Mouse (Mus musculus): Measurements from ENCODE around the gene Robo3.
A peak's percentile ranks its signal among the peaks of the same experiment; 100 is the strongest.

Robo3 gene

DNA sequence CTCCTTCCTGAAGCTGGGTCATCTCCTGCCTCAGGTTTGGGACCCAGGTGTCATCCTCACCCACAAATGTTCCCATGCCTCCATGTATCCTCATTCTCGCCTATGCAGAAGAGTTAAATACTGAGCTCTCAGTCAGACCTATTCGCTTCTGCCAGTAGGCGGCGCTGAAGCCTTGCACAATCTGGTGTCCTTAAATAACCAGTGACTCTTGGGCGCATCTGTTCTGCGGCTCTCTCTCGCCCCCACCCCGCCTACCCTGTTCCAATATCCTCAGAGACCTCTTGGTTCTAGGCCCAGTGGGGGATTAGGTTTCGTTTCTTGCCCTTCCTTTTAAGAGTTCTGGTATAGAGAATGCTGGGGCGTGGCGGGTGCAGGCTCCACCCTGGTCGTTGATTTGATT is 2.5 kb downstream of the Robo3 start:
- DNase-seq (ENCODE audit: low read depth, low spot score): peak; percentile 93

DNA sequence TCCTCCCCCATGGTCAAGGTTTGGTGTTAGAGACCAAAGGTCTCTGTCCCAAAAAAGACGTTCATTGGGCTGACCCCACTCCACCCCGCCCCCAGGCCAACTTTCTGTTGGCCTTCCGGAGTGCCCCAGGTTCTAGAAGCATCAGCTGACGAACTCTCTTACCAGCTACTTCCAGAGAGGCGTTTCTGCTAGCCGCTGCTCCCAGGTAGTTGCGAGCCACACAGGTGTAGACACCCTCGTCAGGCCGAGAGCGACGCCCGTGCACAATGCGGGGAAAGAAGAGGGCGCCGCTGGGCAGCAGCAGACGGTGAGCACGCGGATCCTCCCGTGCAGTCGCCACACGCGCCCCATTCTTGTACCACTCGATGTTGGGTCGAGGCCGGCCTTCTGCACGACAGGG is 3.7 kb downstream of the Robo3 start:
- peak; percentile 18 for DNase-seq (ENCODE audit: low read depth, low spot score)

DNA sequence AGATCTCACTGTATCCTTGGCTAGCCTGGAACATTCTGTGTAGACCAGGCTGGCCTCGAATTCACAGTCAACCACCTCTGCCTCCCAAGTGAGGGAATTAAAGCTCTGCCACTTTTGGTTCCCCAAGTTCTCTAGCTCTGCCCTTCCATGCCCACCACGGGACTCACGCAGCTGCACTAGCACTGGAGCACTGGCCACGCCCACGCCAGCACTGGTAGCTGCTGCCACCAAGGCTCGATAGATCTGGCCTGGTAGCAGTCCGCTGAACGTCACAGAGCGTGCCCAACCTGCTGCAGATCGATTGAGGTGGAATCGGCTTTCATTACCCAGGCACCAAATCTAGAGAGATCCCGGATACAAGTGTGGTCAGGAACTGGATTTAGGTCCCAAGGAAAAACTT is 11.8 kb downstream of the Robo3 start:
- DNase-seq (ENCODE audit: low read depth, low spot score): peak; percentile 40

DNA sequence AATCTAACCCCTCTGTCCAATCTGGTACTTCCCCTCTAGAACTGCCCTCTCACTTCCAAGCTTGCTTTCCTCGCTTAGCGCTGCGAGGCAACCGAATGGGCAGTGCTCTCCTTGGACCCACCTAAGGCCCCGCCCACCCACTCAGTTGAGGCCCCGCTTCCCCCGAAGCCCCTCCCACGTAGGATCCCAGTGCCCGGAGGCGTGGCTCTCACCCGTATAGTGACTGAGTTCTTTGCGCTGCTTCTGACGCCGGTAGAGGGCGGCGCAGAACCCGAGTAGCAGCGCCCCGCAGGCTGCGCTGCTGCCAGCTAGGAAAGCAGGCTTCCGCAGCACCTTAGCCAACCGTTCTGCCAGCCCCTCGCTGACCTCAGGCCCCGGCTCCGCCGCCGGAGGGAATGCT is 12.4 kb downstream of the Robo3 start:
- peak; percentile 98 for DNase-seq (ENCODE audit: low read depth, low spot score)

DNA sequence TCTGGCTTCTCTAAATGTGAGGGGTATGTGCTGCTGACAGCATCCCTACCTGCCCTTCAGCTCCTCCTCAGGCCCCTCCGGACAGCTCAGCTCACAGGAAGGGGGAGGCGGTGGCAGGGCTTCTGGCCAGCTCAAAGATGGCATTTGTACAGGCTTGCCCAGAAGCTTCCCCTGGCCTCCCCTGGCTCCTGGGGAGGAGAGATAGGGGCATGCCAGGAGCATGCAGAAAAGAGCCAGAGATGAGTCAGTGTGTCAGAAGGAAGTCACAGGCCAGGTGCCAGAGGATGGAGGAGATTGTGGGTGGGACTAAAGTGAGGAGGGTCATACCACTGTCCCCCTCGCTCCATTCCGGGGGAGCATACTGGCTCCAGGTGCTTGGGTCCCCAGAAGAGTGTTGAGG is 14.3 kb downstream of the Robo3 start:
- DNase-seq (ENCODE audit: low read depth, low spot score): no peak

DNA sequence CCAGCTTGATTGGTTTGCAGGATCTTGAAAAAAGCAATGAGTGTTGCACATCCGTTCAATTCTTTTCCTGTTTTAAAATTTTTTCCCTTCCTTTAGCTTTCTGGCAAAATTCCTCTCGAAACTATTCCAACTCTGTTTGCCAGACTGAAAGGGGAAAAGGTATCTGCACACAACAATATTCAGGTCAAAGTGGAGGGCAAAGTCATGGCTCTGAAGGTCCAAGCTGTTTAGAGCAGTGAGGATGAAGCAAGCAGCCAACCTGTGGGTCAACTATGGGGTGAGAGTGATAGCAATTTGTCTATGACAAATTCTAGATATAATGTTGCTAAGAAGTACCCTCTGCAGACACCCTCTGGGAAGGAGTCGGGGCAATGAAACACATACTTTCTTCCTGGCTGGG is 18.4 kb downstream of the Robo3 start:
- DNase-seq (ENCODE audit: low read depth, low spot score): no peak

DNA sequence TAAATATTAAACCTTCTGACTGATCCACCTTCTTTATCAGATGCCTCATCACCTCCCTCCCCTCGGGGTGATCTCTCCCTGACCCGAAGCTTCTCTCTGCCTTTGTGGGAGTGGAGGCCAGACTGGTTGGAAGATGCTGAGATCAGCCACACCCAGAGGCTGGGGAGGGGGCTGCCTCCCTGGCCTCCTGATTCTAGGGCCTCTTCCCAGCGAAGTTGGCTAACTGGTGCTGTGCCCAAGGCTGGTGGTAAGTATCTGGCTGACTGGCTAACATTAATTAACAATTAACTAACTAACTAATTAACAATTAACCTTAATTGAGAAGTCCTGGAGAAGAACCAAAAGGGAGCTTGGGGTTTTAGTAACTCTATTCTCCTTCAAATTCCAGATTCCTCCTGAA is 20.1 kb downstream of the Robo3 start:
- no peak for DNase-seq (ENCODE audit: low read depth, low spot score)

DNA sequence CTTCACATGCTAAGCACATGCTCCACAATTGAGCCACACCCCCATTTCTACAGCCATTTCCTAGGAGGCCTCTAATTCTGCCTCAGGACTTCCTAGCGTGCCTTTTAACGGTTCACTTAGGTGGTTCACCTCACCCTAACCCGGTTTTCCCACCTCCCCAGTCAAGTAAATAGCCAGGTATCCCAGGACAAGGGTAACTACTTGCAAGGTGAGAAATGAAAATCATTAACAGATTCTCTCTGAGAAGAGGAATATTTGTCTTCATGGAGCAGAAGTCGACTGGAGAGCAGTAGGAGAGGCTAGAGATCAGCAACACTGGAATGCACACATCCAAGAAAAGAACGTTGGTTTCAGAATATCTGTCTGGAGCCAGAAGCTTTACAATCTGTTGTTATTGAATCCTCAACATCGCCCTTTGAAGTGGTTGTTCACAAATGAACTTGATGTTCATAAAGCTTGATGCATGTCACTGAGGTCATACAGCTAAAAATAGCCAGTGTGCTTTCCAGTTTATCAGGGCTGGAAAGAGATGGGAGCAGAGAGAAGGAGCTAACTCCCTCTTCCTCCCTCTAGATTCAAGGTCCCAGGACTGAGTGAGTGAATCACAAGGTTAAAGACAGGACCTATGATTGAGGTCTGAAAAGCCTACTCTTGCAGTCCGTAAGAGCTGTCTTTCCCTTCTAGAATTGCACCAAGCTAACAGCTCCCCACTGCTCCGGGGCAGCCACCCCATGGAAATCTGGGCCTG is 23.2 kb downstream of the Robo3 start:
- no peak for DNase-seq (ENCODE audit: low read depth, low spot score)

DNA sequence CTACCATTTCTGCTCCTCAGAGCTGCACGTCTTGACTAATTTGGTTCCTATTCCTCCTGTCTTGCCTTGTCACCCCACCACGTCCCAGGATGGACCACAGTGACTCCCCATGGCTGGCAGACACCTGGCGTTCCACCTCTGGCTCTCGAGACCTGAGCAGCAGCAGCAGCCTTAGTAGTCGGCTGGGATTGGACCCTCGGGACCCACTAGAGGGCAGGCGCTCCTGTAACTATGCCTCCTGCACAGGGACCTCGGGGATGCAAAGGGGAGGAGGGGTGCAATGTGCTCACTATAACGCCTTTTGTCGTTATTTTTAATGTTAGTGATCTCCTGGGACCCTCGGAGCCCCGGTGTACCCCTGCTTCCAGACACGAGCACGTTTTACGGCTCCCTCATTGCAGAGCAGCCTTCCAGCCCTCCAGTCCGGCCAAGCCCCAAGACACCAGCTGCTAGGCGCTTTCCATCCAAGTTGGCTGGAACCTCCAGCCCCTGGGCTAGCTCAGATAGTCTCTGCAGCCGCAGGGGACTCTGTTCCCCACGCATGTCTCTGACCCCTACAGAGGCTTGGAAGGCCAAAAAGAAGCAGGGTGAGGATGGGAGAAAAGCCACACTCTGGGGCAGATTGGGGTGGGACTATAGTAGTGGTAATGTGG is 25.1 kb downstream of the Robo3 start:
- peak; percentile 56 for DNase-seq (ENCODE audit: low read depth, low spot score)

DNA sequence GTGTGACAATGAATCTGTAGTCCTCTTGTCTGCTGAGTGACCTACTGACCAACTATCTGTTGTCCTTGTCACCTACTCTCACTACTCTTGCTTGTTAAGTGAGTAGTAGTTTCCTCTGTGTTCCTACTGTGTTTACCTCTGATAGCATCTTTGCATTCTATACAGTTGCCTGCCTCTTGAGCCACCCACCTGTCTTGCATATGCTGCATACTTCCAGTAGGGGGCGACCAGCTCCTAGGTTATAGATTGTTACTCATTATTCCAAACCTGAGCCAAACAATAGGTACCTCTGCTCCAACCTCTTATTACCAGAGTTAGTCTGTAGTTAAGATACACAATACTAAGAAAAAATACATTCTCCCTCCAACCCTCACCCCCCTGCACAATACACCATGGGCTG is 26.7 kb downstream of the Robo3 start:
- peak; percentile 70 for DNase-seq (ENCODE audit: low read depth, low spot score)

DNA sequence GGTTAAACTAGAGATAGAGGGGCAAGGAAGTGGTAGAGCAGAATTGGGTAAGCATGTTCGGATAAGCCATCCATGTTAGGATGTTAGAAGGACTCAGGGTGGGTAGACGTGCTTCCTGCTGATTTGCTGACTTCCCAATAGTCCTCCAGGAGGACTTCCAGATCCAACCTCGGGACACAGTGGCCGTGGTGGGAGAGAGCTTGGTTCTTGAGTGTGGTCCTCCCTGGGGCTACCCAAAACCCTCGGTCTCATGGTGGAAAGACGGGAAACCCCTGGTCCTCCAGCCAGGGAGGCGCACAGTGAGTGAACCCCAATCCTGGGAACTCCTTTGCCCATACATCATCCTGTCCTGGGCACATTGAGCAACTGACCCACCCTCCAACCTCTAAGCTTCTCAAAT is 30.0 kb downstream of the Robo3 start:
- DNase-seq (ENCODE audit: low read depth, low spot score): no peak

DNA sequence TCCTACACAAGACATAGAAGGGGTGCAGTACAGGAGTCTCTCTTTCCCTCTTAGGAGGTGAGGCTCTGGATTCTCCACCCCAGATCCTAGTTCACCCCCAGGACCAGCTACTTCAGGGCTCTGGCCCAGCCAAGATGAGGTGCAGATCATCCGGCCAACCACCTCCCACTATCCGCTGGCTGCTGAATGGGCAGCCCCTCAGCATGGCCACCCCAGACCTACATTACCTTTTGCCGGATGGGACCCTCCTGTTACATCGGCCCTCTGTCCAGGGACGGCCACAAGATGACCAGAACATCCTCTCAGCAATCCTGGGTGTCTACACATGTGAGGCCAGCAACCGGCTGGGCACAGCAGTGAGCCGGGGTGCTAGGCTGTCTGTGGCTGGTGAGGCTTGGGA is 30.5 kb downstream of the Robo3 start:
- DNase-seq (ENCODE audit: low read depth, low spot score): no peak

DNA sequence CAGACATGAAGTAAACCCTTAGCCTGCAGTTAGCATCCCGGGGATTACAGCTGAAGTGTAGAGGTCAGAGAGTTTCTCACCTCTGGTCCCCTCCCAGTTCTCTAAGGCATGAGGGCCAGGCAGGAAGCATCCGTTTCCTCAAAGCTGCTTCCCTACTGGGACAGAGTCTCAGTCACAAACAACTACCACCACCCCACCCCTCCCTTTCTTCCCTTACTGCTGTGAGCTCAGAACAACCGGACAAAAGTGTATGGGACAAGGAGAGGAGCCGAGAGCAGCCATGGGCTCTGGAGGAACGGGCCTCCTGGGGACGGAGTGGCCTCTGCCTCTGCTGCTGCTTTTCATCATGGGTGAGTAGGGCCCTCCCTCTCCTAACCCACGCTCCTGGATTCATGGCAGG is 31.2 kb downstream of the Robo3 start, which contains the start of gene Robo4:
Gene Robo4, plus strand, starts transcription at position 96 of the 400 bp plus-strand sequence.
- peak; percentile 75 for DNase-seq (ENCODE audit: low read depth, low spot score)

DNA sequence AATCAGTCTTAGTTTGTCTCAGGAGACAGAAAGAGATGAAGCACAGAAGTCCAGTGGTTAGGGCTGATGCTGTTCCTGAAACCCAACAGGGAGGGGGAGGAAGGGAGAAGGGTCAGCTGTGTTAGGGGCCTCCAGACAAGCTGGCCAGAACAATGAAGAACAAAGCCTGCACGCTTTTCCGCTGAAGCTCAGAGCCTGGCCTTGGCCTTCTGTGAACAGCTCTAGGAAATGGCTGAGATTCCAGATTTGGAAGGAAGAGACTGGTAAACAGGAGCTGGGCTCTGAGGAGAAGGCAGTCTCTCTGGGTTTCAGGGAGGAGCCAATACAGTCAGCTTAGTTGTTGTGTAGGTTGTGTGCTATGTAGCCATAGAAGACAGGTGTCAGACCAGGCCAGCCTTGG is 32.5 kb downstream of the Robo3 start:
- DNase-seq (ENCODE audit: low read depth, low spot score): no peak

DNA sequence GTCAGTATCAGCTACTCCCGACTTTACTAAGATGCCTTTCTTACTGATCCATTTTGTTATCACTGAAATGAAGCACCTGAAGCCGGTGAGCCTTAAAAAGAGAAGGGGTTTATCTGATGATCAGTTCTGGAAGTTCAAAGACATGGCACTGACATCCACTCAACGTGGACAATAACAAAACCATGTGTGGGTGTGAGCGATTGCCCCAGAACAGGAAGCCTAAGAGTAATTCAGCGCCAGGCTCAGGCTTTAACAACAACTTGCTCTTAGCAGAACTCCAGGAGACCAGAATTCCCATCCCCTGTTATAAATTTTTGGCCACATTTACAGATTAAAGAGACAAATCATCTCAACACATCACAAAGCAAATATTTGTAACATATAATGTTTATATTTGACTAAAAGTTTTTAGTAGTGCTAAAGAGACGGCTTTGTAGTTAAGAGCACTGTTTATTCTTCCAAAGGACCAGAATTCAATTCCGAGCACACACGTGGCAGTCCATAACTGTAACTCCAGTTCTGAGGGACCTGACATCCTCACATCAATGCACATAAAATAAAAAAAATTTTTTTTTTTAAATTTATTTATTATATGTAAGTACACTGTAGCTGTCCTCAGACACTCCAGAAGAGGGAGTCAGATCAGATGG is 39.4 kb downstream of the Robo3 start:
- DNase-seq (ENCODE audit: low read depth, low spot score): no peak

DNA sequence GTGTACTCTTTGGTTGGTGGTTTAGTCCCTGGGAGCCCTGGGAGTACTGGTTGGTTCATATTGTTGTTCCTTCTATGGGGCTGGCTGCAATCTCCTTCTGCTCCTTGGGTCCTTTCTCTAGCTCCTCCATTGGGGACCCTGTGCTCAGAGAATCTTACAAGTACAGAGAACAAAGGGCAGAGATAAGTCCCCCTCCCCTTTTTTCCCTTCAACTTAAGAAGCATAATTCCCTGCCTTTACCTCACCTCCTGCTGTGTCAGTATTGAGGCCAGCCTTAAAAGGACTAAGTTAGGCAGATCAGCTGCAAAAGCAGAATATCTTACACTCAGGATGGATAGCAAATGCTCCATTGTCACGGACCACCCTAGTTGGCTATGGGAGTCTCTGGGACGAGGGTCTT is 41.0 kb downstream of the Robo3 start:
- no peak for DNase-seq (ENCODE audit: low read depth, low spot score)

DNA sequence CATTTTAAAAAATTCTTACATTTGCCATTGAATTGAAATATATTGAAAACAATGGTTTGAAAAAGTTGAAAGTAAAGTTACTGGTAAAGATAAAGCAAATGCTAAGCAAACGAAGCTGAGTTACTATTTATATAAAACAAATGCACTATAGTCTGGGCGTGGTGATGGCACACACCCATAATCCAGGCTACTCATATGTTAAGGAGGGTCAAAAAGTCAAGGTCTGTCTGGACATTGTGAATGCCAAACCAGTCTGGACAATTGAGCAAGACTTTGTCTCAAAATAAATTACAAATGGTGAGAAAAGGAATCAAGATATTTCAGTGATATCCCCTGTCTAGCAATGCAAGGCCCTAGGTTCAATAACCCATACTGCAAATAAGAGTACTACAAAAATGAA is 42.2 kb downstream of the Robo3 start:
- peak; percentile 44 for DNase-seq (ENCODE audit: low read depth, low spot score)

DNA sequence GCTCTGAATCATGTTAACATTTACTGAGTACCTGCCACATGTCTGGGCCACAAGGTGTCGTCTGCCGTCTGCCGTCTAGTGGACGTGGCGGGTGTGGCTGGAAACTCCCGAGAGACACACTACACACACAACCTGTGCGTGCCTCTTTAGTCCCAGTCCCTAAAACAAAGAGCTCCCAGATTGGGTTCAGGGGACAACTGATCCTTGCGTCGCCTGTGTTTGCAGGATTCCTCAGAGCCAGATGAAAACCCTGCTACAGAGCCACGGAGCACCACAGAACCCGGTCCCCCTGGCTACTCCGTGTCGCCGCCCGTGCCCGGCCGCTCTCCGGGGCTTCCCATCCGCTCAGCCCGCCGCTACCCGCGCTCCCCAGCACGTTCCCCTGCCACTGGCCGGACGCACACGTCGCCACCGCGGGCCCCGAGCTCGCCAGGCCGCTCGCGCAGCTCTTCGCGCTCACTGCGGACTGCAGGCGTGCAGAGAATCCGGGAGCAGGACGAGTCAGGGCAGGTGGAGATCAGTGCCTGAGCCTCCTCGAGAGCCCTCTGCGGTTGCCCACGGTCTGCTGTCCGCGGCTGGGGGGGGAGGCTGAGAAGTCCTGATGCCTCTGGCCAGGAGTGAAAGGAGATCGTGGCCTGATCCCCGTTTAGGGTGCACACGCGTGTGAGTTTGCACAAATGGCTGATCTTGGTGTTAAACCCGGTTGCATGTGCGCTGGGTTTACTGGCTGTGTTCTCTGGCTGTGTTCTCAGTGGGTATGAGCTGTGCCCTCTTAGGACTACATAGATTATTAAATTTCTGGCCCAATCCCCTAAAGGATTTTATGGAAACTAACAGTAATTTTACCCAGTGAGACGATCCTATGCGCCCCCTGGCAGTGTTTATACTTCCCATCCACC is 48.5 kb downstream of the Robo3 start:
- DNase-seq (ENCODE audit: low read depth, low spot score): peak; percentile 74

DNA sequence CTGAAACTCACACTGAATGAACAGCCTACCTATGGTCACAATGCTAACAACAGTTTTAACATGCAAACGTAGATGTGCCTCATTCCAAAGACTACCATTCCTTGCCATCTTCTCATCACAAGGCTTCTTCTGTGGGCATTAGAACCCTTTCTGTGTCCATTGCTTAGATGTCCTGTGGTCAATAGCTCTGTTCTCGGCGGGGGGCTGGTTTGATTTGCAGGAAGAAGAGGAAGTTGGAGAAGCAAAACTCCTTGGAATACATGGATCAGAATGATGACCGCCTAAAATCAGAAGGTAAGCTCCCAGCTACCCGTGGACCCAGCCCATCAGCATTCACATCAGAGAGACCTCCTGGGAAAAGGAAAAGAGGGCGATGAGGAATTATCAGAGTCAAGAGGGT is 49.9 kb downstream of the Robo3 start:
- DNase-seq (ENCODE audit: low read depth, low spot score): no peak

DNA sequence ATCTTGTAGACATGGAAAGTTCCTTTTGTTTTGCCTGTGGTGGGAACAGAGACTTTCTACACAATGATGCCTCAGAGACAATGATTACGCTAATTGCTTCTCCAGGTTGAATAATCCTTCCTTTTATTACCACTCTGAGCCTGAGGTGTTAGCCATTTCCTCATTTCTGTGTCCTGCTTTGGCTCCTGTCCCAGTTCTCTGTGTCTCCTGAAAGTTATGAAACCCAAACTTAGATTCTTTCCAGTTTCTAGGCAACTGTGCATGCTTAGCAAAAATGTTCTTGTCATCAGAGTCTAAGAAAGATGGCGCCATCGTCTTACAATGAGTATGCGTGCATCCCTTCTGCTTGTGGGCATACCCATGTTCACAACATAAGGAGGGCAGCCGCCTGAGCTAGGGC is 57.3 kb downstream of the Robo3 start:
- no peak for DNase-seq (ENCODE audit: low read depth, low spot score)

DNA sequence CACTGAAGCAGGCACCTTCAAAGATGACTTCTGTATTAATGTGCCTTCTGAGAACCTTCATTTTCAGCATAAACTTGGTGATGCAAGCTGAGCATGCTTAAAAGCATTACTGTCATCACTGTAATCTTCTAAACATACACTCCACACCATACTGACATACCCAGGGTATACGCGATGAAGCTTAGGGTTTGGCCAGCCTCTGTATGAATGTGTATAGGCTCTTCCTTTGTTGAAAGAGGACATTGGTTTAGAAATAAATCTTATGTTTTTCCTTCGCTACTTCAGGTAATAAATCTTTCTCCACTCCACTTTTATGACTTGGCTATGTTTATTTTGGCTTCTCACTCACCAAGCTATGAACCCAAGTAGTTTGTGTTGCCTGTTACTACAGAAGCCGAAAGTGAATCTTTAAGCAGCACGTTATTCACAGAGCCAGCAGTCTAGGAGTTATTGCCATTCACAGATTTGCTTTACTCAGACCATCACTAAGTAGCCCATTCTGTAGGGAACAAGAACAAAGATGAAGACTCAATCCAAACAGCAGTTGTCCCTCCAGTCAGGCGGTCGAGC is 61.7 kb downstream of the Robo3 start:
- DNase-seq (ENCODE audit: low read depth, low spot score): no peak

DNA sequence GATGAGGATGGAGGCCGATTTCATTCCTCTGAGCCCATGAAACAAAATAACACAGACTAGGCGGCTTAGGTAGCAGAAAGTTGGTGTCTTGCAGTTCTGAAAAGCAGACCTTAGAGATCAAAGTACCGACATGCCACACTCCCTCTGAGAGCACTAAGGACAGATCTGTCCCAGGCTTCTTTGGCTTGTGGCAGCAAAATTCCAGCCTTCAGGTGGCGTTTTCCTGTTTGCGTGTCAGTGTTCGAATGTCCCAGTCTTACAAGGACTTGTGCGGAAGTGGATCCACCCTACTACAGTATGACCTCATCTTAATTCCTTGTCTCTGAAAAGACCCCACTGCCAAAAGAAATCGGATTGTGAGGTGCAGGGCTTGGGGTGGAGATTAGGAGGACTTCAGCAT is 64.2 kb downstream of the Robo3 start:
- peak; percentile 72 for DNase-seq (ENCODE audit: low read depth, low spot score)

Data from ZHBTc4 (cell line).